Mouse (Mus musculus): Measurements from ENCODE around the gene Brd3. TPM values are rescaled to one million over a fixed set of nuclear protein-coding genes. Genes with fewer than 3 reads are reported as not detected.
"Not testable (repeated sequence)": the region's sequence is repeated elsewhere in the genome, so short reads cannot be mapped to it uniquely, and the experiment has no call there.

The Brd3 gene
- polyA plus RNA-seq, 1 experiment, result 14.9 TPM

- TF ChIP-seq POLR2A (IDR thresholded peaks at IDR 0.05; ENCODE audit: low read depth, low read length) (no peak), CTCF (IDR thresholded peaks at IDR 0.05; ENCODE audit: extremely low read depth, insufficient read length, insufficient replicate concordance, low read depth, low read length) (no peak)
- Histone ChIP-seq H3K27ac (ENCODE audit: insufficient read depth, low read depth, low read length) (no peak overlapping the region), H3K4me3 (ENCODE audit: low read depth, low read length) (no peak overlapping the region), H3K36me3 (ENCODE audit: control insufficient read depth, insufficient read depth, low read length) (peaks cover 22% of the 10 kb centered on the region), H3K27me3 (ENCODE audit: control insufficient read depth, insufficient read depth, low read length) (no peaks in the 10 kb centered on the region), H3K4me1 (ENCODE audit: control insufficient read depth, insufficient read depth, insufficient read length, low read length) (peaks cover 20% of the 10 kb centered on the region; the same call in 1 of the 2 replicates)
- 3% methylated on average over 1 of the region's 1 CpGs for WGBS
These were observed 8.8 kb upstream of the Brd3 start for GRCm38 (mm10) chr2:27516289-27516688.

GRCm38 (mm10) chr2:27515341-27516166, 8.1 kb upstream of the Brd3 start:
- TF ChIP-seq CTCF (IDR thresholded peaks at IDR 0.05; ENCODE audit: extremely low read depth, insufficient read length, insufficient replicate concordance, low read depth, low read length) (no peak), POLR2A (IDR thresholded peaks at IDR 0.05; ENCODE audit: low read depth, low read length) (no peak)
- Histone ChIP-seq H3K27ac (ENCODE audit: insufficient read depth, low read depth, low read length) (no peak overlapping the region), H3K27me3 (ENCODE audit: control insufficient read depth, insufficient read depth, low read length) (no peaks in the 10 kb centered on the region), H3K36me3 (ENCODE audit: control insufficient read depth, insufficient read depth, low read length) (peaks cover 18% of the 10 kb centered on the region), H3K4me3 (ENCODE audit: low read depth, low read length) (peak overlapping the region; percentile 87), H3K4me1 (ENCODE audit: control insufficient read depth, insufficient read depth, insufficient read length, low read length) (peaks cover 20% of the 10 kb centered on the region; the same call in 1 of the 2 replicates)
- WGBS, result 2% methylated on average over 36 of the region's 40 CpGs

DNA sequence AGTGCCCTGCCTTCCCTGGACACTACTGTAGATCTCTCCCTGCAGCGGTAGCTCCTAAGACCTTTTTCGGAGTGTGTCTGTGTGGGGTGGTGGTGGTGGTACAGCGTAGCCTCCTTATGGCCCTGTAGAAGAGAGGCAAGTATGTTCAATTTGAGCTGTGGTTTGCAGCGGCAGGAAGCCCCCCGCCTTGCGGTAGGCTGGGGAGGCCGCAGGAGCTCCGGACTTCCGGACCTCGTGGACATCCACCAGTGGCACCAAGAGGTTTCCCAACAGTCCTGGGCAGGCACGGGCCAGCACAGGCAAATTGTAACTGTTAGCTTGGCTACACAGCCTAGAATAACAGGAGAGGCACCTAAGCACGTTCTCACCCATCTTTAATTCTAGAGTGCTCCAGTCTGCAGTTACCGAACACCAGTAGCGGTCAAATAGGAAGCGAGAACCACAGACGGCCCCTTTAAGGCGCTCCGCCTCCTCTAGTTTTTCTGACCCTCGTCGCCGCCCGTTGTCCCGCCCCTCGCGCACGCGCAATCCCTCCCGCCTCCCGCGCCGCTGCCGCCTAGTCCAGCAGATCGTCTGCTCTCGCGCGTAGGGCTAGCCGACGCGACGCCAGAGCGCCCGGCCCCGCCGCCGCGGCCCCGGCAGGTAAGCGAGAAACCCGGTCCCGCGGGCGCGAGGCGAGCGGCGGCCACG, 7.3 kb upstream of the Brd3 start, which contains the start of gene Wdr5:
Gene Wdr5, plus strand, starts transcription at position 519 of the 690 bp plus-strand sequence.
- H3K27me3 ChIP-seq (ENCODE audit: control insufficient read depth, insufficient read depth, low read length), result no peaks in the 10 kb centered on the region
- 1% methylated on average over 57 of the region's 57 CpGs for WGBS
- no peak; the same call in 1 of the 2 replicates for TF ChIP-seq POLR2A (IDR thresholded peaks at IDR 0.05; ENCODE audit: low read depth, low read length)
- peak; percentile 60; the same call in 1 of the 2 replicates for TF ChIP-seq CTCF (IDR thresholded peaks at IDR 0.05; ENCODE audit: extremely low read depth, insufficient read length, insufficient replicate concordance, low read depth, low read length)

GRCm38 (mm10) chr2:27513861-27514260, 6.4 kb upstream of the Brd3 start:
- Histone ChIP-seq H3K27me3 (ENCODE audit: control insufficient read depth, insufficient read depth, low read length) (no peaks in the 10 kb centered on the region), H3K4me3 (ENCODE audit: low read depth, low read length) (no peak overlapping the region), H3K27ac (ENCODE audit: insufficient read depth, low read depth, low read length) (no peak overlapping the region), H3K4me1 (ENCODE audit: control insufficient read depth, insufficient read depth, insufficient read length, low read length) (peaks cover 20% of the 10 kb centered on the region; the same call in 1 of the 2 replicates), H3K36me3 (ENCODE audit: control insufficient read depth, insufficient read depth, low read length) (peaks cover 5% of the 10 kb centered on the region)
- TF ChIP-seq CTCF (IDR thresholded peaks at IDR 0.05; ENCODE audit: extremely low read depth, insufficient read length, insufficient replicate concordance, low read depth, low read length) (no peak), POLR2A (IDR thresholded peaks at IDR 0.05; ENCODE audit: low read depth, low read length) (no peak)
- 75% methylated on average over 5 of the region's 5 CpGs for WGBS

More for the DNA sequence above, 7.3 kb upstream of the Brd3 start, which contains the start of gene Wdr5:
- peak within 1 kb of the TSS; percentile 87 for H3K4me3 ChIP-seq (ENCODE audit: low read depth, low read length)
- peaks cover 20% of the 10 kb centered on the region; the same call in 1 of the 2 replicates for H3K4me1 ChIP-seq (ENCODE audit: control insufficient read depth, insufficient read depth, insufficient read length, low read length)
- peaks cover 12% of the 10 kb centered on the region for H3K36me3 ChIP-seq (ENCODE audit: control insufficient read depth, insufficient read depth, low read length)
- H3K27ac ChIP-seq (ENCODE audit: insufficient read depth, low read depth, low read length), result peak within 1 kb of the TSS; percentile 75

- Histone ChIP-seq H3K27ac (ENCODE audit: insufficient read depth, low read depth, low read length) (no peak overlapping the region), H3K4me3 (ENCODE audit: low read depth, low read length) (no peak overlapping the region)
- 96% methylated on average over 3 of the region's 3 CpGs for WGBS
These were observed 5.4 kb upstream of the Brd3 start for GRCm38 (mm10) chr2:27512909-27513308.

GRCm38 (mm10) chr2:27510706-27511105, 3.2 kb upstream of the Brd3 start:
- 92% methylated on average over 7 of the region's 7 CpGs for WGBS
- H3K36me3 ChIP-seq (ENCODE audit: control insufficient read depth, insufficient read depth, low read length), result no peaks in the 10 kb centered on the region

More at GRCm38 (mm10) chr2:27512909-27513308, 5.4 kb upstream of the Brd3 start:
- Histone ChIP-seq H3K27me3 (ENCODE audit: control insufficient read depth, insufficient read depth, low read length) (no peaks in the 10 kb centered on the region), H3K36me3 (ENCODE audit: control insufficient read depth, insufficient read depth, low read length) (no peaks in the 10 kb centered on the region), H3K4me1 (ENCODE audit: control insufficient read depth, insufficient read depth, insufficient read length, low read length) (peaks cover 20% of the 10 kb centered on the region; the same call in 1 of the 2 replicates)
- no peak for TF ChIP-seq CTCF (IDR thresholded peaks at IDR 0.05; ENCODE audit: extremely low read depth, insufficient read length, insufficient replicate concordance, low read depth, low read length)
- TF ChIP-seq POLR2A (IDR thresholded peaks at IDR 0.05; ENCODE audit: low read depth, low read length), result no peak

GRCm38 (mm10) chr2:27506658-27507057, 804 bp downstream of the Brd3 start:
- H3K36me3 ChIP-seq (ENCODE audit: control insufficient read depth, insufficient read depth, low read length); H3K27ac ChIP-seq (ENCODE audit: insufficient read depth, low read depth, low read length); H3K4me1 ChIP-seq (ENCODE audit: control insufficient read depth, insufficient read depth, insufficient read length, low read length); H3K27me3 ChIP-seq (ENCODE audit: control insufficient read depth, insufficient read depth, low read length); H3K4me3 ChIP-seq (ENCODE audit: low read depth, low read length): not testable (repeated sequence)
- WGBS, result 28% methylated on average over 4 of the region's 4 CpGs

More at GRCm38 (mm10) chr2:27510706-27511105, 3.2 kb upstream of the Brd3 start:
- Histone ChIP-seq H3K4me1 (ENCODE audit: control insufficient read depth, insufficient read depth, insufficient read length, low read length) (peaks cover 8% of the 10 kb centered on the region; the same call in 1 of the 2 replicates), H3K27me3 (ENCODE audit: control insufficient read depth, insufficient read depth, low read length) (no peaks in the 10 kb centered on the region), H3K4me3 (ENCODE audit: low read depth, low read length) (no peak overlapping the region), H3K27ac (ENCODE audit: insufficient read depth, low read depth, low read length) (no peak overlapping the region)
- no peak for TF ChIP-seq POLR2A (IDR thresholded peaks at IDR 0.05; ENCODE audit: low read depth, low read length)
- TF ChIP-seq CTCF (IDR thresholded peaks at IDR 0.05; ENCODE audit: extremely low read depth, insufficient read length, insufficient replicate concordance, low read depth, low read length), result no peak
